In genomic region chr9:67828182-67828581, GRCm38 (mm10) we compare ENCODE assay signal across 10 mouse cellular contexts. TPM values are rescaled to one million over a fixed set of nuclear protein-coding genes. Genes with fewer than 3 reads are reported as not detected.
DNase-seq lines count a peak whose midpoint lies in the region; ATAC-seq and TF ChIP-seq lines count a peak whose summit lies in the region.
"Had no signal": no experiment of that assay in that cellular context is flagged by ENCODE, and none has a peak within 500 bp of the region (broad histone marks: within the 10 kb centered on the region; RNA-seq: fewer than 3 reads in every experiment).

No protein-coding gene starts in this region.

- no peak overlapping the region for H3K27ac ChIP-seq in lung, embryonic 14.5 days (ENCODE audit: low read depth)
- H3K27ac ChIP-seq in stomach, postnatal 0 days (replicated peaks): no peak overlapping the region
- H3K27ac ChIP-seq: heart, embryonic 13.5 days; midbrain, embryonic 12.5 days had no signal

- no peak overlapping the region for H3K4me2 ChIP-seq in lung, embryonic 14.5 days
- H3K4me2 ChIP-seq in stomach, postnatal 0 days (replicated peaks; ENCODE audit: low read depth): no peak overlapping the region
- H3K4me2 ChIP-seq: heart, embryonic 13.5 days; midbrain, embryonic 12.5 days had no signal

- H3K4me1 ChIP-seq in lung, embryonic 14.5 days (ENCODE audit: insufficient read depth): peaks cover 11% of the 10 kb centered on the region
- no peaks in the 10 kb centered on the region for H3K4me1 ChIP-seq in stomach, postnatal 0 days (replicated peaks; ENCODE audit: control insufficient read depth, insufficient read depth)

- ATAC-seq in granulocyte monocyte progenitor cell, adult 5-6 weeks (replicated peaks; ENCODE audit: poor library complexity, severe bottlenecking): peak; percentile 63
- ATAC-seq in lung, embryonic 14.5 days (ENCODE audit: insufficient read depth): no peak
- ATAC-seq in stomach, postnatal 0 days (ENCODE audit: low FRiP score, low TSS enrichment): no peak

- peak; percentile 79; the same call in 1 of the 2 replicates for TF ChIP-seq CTCF in brain, embryonic 14.5 days (IDR thresholded peaks at IDR 0.05; ENCODE audit: borderline replicate concordance, extremely low read depth, insufficient read depth, insufficient read length)
- peak; percentile 79 for TF ChIP-seq CTCF in lung, embryonic 14.5 days (IDR thresholded peaks at IDR 0.05; ENCODE audit: low read depth)
- TF ChIP-seq CTCF in stomach, postnatal 0 days (IDR thresholded peaks at IDR 0.05; ENCODE audit: low read depth): peak; percentile 87

- H3K9me3 ChIP-seq in lung, embryonic 14.5 days (ENCODE audit: low read depth, low read length): no peaks in the 10 kb centered on the region
- no peaks in the 10 kb centered on the region for H3K9me3 ChIP-seq in stomach, postnatal 0 days (ENCODE audit: control insufficient read depth, low read length)
- H3K9me3 ChIP-seq: midbrain, embryonic 12.5 days had no signal

- peak; percentile 72 for DNase-seq in gastrocnemius, adult 18-20 months (ENCODE audit: low spot score)
- DNase-seq in gastrocnemius, postnatal 25 days: no peak
- peak; percentile 21 for DNase-seq in ovary, postnatal 36 days (ENCODE audit: low spot score)
- DNase-seq in ovary, adult 18-20 months (ENCODE audit: low spot score): no peak
- DNase-seq in brain, embryonic 14.5 days (ENCODE audit: low read depth): peak; percentile 86
- peak; percentile 90 for DNase-seq in lung, embryonic 14.5 days
- DNase-seq in stomach, postnatal 0 days (ENCODE audit: low spot score): peak; percentile 71

- peaks cover 38% of the 10 kb centered on the region for H3K27me3 ChIP-seq in lung, embryonic 14.5 days (ENCODE audit: insufficient read depth, low read length)
- no peaks in the 10 kb centered on the region for H3K27me3 ChIP-seq in stomach, postnatal 0 days (ENCODE audit: control insufficient read depth, insufficient read depth, low read length)

- WGBS in lung, embryonic 14.5 days: 6% methylated on average over 3 of the region's 3 CpGs
- 8% methylated on average over 3 of the region's 3 CpGs for whole genome bisulfite sequencing in stomach, postnatal 0 days

- TF ChIP-seq POLR2A in brain, embryonic 14.5 days (IDR thresholded peaks at IDR 0.05; ENCODE audit: borderline replicate concordance, extremely low read depth, insufficient read depth, insufficient read length, poor library complexity, severe bottlenecking): no peak

- H3K36me3 ChIP-seq in lung, embryonic 14.5 days (ENCODE audit: insufficient read depth): no peaks in the 10 kb centered on the region
- H3K36me3 ChIP-seq in stomach, postnatal 0 days (ENCODE audit: control insufficient read depth, insufficient read depth, low read length): no peaks in the 10 kb centered on the region
- H3K36me3 ChIP-seq: heart, embryonic 13.5 days; midbrain, embryonic 12.5 days had no signal

- H3K9ac ChIP-seq in lung, embryonic 14.5 days: no peak overlapping the region
- no peak overlapping the region for H3K9ac ChIP-seq in stomach, postnatal 0 days (ENCODE audit: low read length)
- H3K9ac ChIP-seq: heart, embryonic 13.5 days; midbrain, embryonic 12.5 days had no signal

- no peak overlapping the region for H3K4me3 ChIP-seq in lung, embryonic 14.5 days (ENCODE audit: low read depth, low read length)
- H3K4me3 ChIP-seq in stomach, postnatal 0 days (ENCODE audit: low read depth, low read length): no peak overlapping the region
- H3K4me3 ChIP-seq: heart, embryonic 13.5 days; midbrain, embryonic 12.5 days had no signal

- no peak for TF ChIP-seq EP300 in stomach, postnatal 0 days (optimal IDR thresholded peaks at IDR 0.05)

RNA-seq across cellular contexts. Expression of gene C2cd4a, which starts 3.9 kb away (rescaled TPM):
- total RNA-seq in gastrocnemius, adult 18-20 months (2021): not detected
- under 1 TPM in 1 of 2 experiments, not detected in 1; 0.38 TPM for total RNA-seq in gastrocnemius, postnatal 25 days (2021)
- polyA plus RNA-seq in brain, embryonic 14.5 days (2012; rRNA removed): 0.42 and 0.52 TPM in 2 replicates
- not detected in 2 replicates for total RNA-seq in granulocyte monocyte progenitor cell, adult 5-6 weeks (2014; fragmentation: Nextera tagmentation)
- not detected in 2 replicates for total RNA-seq in granulocyte monocyte progenitor cell, adult 5-6 weeks (2017)
- polyA plus RNA-seq in lung, embryonic 14.5 days (2014; fragmentation: Nextera tagmentation; extraction: Ambion mirVana): 1.3 and 1.9 TPM in 2 replicates
- 2.8 and 3.6 TPM in 2 replicates for polyA plus RNA-seq in stomach, postnatal 0 days (2015; fragmentation: Nextera tagmentation; extraction: Ambion mirVana)

RNA-seq across cellular contexts. Expression of gene Vps13c, which starts 12.0 kb away (rescaled TPM):
- total RNA-seq in gastrocnemius, adult 18-20 months (2021): 10 to 100 TPM; 25.8 to 26.2 TPM
- total RNA-seq in gastrocnemius, postnatal 25 days (2021): 10 to 100 TPM; 23.7 to 25.4 TPM
- polyA plus RNA-seq in brain, embryonic 14.5 days (2012; rRNA removed): 19.2 and 20.7 TPM in 2 replicates
- 61.5 and 75.6 TPM in 2 replicates for total RNA-seq in granulocyte monocyte progenitor cell, adult 5-6 weeks (2014; fragmentation: Nextera tagmentation)
- 56.3 and 67.9 TPM in 2 replicates for total RNA-seq in granulocyte monocyte progenitor cell, adult 5-6 weeks (2017)
- 6.6 TPM in 2 replicates for polyA plus RNA-seq in lung, embryonic 14.5 days (2014; fragmentation: Nextera tagmentation; extraction: Ambion mirVana)
- polyA plus RNA-seq in stomach, postnatal 0 days (2015; fragmentation: Nextera tagmentation; extraction: Ambion mirVana): 3.8 and 4.5 TPM in 2 replicates

Comparison
In these comparisons a context has a peak if more than half of its experiments do, and no peak if none do; other contexts are left out.
1. DNase-seq: peak in gastrocnemius, adult 18-20 months (single experiment), ovary, postnatal 36 days (single experiment), brain, embryonic 14.5 days (single experiment), lung, embryonic 14.5 days (single experiment) and stomach, postnatal 0 days (single experiment); none in gastrocnemius, postnatal 25 days (single experiment) and ovary, adult 18-20 months (single experiment).
2. Peak in every context shown above with its lines, with median percentiles within 50 percentile points of each other: CTCF ChIP-seq.